Mouse (Mus musculus): ENCODE measurements around the gene Med25. TPM values are rescaled to one million over a fixed set of nuclear protein-coding genes. Genes with fewer than 3 reads are reported as not detected.

Med25 gene
- polyA plus RNA-seq, 1 experiment from 2014 or later = 62.5 TPM

DNA sequence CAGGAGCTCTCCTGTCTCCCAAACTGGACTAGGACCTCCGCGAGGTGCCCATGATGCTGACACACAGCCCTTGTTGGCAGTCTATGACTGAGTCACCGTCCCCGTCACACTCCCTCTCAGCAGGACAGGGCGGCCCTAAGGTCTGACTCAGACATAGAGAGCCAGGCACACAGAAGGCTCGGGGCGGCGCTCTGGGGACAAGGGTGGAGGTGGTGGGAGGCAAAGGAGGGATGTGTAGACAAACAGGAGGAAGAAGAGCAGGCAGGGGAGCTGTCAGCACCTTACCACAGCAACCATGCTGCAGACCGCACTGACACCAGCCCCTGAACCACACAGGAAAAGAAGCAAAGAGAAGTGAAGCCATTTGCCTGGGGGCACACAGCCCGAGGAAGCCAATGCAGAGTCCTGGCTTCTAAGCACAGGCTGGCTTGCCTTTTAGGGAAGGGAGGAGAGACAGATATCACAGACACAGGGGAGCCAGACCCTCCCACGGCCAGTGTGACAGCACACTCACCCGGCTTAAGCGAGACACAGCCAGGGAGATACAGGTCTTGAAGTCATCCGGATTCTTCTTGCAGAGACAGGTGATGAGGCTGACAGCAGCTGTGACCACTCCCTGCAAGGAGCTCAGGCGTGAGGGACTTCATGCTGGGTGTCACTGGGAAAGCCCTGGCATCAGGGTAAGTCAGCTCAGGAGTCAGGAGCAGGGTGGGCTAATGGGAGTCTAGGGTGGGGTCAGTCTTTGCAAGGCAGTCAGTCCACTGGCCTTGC lies 16.4 kb upstream of the Med25 start:
- Histone ChIP-seq H3K36me3 (ENCODE audit: insufficient read depth, low read length) (peaks cover 39% of the 10 kb centered on the region), H3K9me3 (ENCODE audit: low read length) (no peaks in the 10 kb centered on the region), H3K4me1 (ENCODE audit: insufficient read depth, low read depth, low read length) (no peaks in the 10 kb centered on the region), H3K4me2 (replicated peaks; ENCODE audit: low read depth, low read length) (no peak overlapping the region), H3K4me3 (ENCODE audit: low read depth, low read length) (no peak overlapping the region), H3K27me3 (replicated peaks; ENCODE audit: insufficient read depth, low read length) (no peaks in the 10 kb centered on the region), H3K27ac (ENCODE audit: low read length) (no peak overlapping the region), H3K9ac (replicated peaks; ENCODE audit: low read depth) (no peak overlapping the region)
- TF ChIP-seq CTCF (IDR thresholded peaks at IDR 0.05) = no peak
- no peak for TF ChIP-seq EP300 (IDR thresholded peaks at IDR 0.05)
- DNase-seq (ENCODE audit: low spot score) (no peak), ATAC-seq (no peak)
- 87% methylated on average over 15 of the region's 15 CpGs for WGBS

DNA sequence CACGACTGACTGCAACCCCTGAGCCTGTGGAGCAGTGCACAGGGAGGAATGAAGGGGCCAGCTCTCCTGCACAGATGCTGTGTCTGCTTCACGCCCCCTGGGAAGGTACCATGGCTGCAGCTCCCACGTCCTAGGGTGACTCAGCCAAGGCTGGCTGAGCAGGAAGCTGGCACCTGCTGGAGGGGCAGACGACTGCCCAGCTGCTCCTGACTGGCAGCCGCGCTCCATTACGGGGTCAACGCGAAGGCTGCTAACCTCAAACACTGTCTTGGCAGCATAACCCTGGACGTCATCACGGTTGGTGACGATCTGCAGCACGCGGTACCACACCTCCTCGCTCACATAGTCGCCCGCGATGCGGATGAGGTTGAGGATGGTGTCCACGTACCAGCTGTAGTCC lies 12.9 kb upstream of the Med25 start:
- no peak overlapping the region for H3K27ac ChIP-seq (ENCODE audit: low read length)
- peaks cover 33% of the 10 kb centered on the region for H3K36me3 ChIP-seq (ENCODE audit: insufficient read depth, low read length)
- ATAC-seq = no peak
- WGBS = 87% methylated on average over 20 of the region's 20 CpGs
- H3K9me3 ChIP-seq (ENCODE audit: low read length) = no peaks in the 10 kb centered on the region
- H3K4me2 ChIP-seq (replicated peaks; ENCODE audit: low read depth, low read length) = no peak overlapping the region
- H3K4me3 ChIP-seq (ENCODE audit: low read depth, low read length) = no peak overlapping the region
- H3K27me3 ChIP-seq (replicated peaks; ENCODE audit: insufficient read depth, low read length) = no peaks in the 10 kb centered on the region
- H3K4me1 ChIP-seq (ENCODE audit: insufficient read depth, low read depth, low read length) = no peaks in the 10 kb centered on the region; the same call in 1 of the 2 replicates
- TF ChIP-seq CTCF (IDR thresholded peaks at IDR 0.05) = no peak
- no peak for TF ChIP-seq EP300 (IDR thresholded peaks at IDR 0.05)
- H3K9ac ChIP-seq (replicated peaks; ENCODE audit: low read depth) = no peak overlapping the region
- DNase-seq (ENCODE audit: low spot score) = no peak

DNA sequence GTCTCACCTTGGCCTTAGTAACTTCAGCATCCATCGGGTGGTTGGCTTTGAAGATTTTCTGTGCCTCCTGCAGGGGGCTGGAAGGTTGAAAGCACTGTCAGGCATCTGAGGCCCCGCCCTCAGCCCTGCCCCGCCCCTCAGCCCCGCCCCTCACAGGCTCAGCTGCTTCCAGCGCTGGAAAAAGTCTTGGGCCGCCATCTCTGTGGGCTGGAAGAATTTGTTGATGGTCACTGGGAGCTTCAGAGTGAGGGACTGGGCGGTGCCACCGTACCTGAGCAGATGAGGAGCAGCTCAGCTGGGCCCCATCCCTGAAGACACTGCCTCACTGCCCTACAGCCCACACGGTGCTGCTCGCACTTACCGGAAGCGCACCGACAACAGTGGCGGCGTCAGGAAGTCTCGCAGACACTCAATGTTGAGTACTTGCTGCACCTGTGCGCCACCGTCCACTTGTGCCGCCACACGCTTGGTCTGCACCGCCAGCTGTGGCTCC lies 8.8 kb upstream of the Med25 start:
- Histone ChIP-seq H3K27me3 (replicated peaks; ENCODE audit: insufficient read depth, low read length) (no peaks in the 10 kb centered on the region), H3K27ac (ENCODE audit: low read length) (peak overlapping the region; percentile 83), H3K4me2 (replicated peaks; ENCODE audit: low read depth, low read length) (peak overlapping the region; percentile 57), H3K9me3 (ENCODE audit: low read length) (no peaks in the 10 kb centered on the region), H3K4me1 (ENCODE audit: insufficient read depth, low read depth, low read length) (peaks cover 8% of the 10 kb centered on the region; the same call in 1 of the 2 replicates), H3K9ac (replicated peaks; ENCODE audit: low read depth) (no peak overlapping the region), H3K36me3 (ENCODE audit: insufficient read depth, low read length) (peaks cover 11% of the 10 kb centered on the region; the same call in 1 of the 2 replicates), H3K4me3 (ENCODE audit: low read depth, low read length) (peak overlapping the region; percentile 29)
- DNase-seq (ENCODE audit: low spot score) (peak; percentile 80), ATAC-seq (peak; percentile 78)
- WGBS = 10% methylated on average over 21 of the region's 21 CpGs
- no peak for TF ChIP-seq EP300 (IDR thresholded peaks at IDR 0.05)
- peak; percentile 62 for TF ChIP-seq CTCF (IDR thresholded peaks at IDR 0.05)

DNA sequence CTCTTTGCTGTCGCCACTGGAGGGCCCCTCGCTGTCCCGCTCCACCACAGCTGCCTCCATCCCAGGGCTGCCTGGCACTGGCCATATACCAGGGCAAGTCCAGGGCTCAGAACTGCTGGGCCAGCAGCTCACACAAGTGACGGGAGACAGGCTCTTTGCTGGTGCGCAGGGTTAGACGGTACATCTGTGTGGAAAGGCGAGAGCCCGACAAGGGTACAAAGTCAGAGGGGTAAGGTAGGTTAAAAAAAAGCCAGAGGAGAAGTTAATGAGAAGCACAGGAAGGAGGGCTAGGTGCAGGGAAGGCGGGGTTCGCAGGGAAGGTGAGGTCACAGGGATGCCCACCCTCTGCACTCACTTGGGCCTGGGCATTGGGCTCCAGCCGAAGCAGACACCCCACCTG lies 8.1 kb upstream of the Med25 start:
- WGBS = 84% methylated on average over 11 of the region's 11 CpGs
- no peak for TF ChIP-seq EP300 (IDR thresholded peaks at IDR 0.05)
- TF ChIP-seq CTCF (IDR thresholded peaks at IDR 0.05) = no peak
- Histone ChIP-seq H3K27ac (ENCODE audit: low read length) (no peak overlapping the region), H3K9ac (replicated peaks; ENCODE audit: low read depth) (no peak overlapping the region), H3K9me3 (ENCODE audit: low read length) (no peaks in the 10 kb centered on the region), H3K27me3 (replicated peaks; ENCODE audit: insufficient read depth, low read length) (no peaks in the 10 kb centered on the region), H3K36me3 (ENCODE audit: insufficient read depth, low read length) (peaks cover 11% of the 10 kb centered on the region; the same call in 1 of the 2 replicates), H3K4me3 (ENCODE audit: low read depth, low read length) (no peak overlapping the region), H3K4me1 (ENCODE audit: insufficient read depth, low read depth, low read length) (peaks cover 8% of the 10 kb centered on the region; the same call in 1 of the 2 replicates), H3K4me2 (replicated peaks; ENCODE audit: low read depth, low read length) (no peak overlapping the region)
- DNase-seq (ENCODE audit: low spot score) (no peak), ATAC-seq (no peak)

DNA sequence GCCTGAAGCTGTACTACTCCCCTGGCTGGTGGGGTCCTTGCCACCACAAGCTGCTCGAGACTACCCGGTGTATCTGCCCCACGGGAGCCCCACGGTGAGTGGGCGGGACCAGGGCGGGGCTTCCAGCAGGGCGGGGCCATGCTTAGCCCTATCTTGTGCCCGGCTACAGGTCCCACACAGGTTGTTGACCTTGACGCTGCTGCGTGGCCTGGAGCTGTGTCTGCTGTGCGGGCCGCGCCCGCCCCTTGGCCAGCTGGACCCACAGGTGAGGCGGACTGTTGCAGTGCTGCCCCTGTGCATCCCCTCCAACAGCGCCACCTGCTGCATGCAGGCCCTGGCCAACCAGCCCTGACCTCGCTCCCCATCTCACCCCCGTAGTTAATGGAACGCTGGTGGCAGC lies 6.1 kb upstream of the Med25 start:
- peaks cover 12% of the 10 kb centered on the region; the same call in 1 of the 2 replicates for H3K4me1 ChIP-seq (ENCODE audit: insufficient read depth, low read depth, low read length)
- H3K36me3 ChIP-seq (ENCODE audit: insufficient read depth, low read length) = no peaks in the 10 kb centered on the region
- WGBS = 31% methylated on average over 19 of the region's 19 CpGs
- ATAC-seq (0 out of 2 replicates have a peak, but pooled peaks have one; percentile 5), DNase-seq (ENCODE audit: low spot score) (no peak)
- TF ChIP-seq CTCF (IDR thresholded peaks at IDR 0.05) (peak; percentile 61), EP300 (IDR thresholded peaks at IDR 0.05) (no peak)
- H3K27ac ChIP-seq (ENCODE audit: low read length) = no peak overlapping the region
- H3K4me3 ChIP-seq (ENCODE audit: low read depth, low read length) = no peak overlapping the region
- H3K27me3 ChIP-seq (replicated peaks; ENCODE audit: insufficient read depth, low read length) = no peaks in the 10 kb centered on the region
- no peaks in the 10 kb centered on the region for H3K9me3 ChIP-seq (ENCODE audit: low read length)
- H3K9ac ChIP-seq (replicated peaks; ENCODE audit: low read depth) = no peak overlapping the region
- no peak overlapping the region for H3K4me2 ChIP-seq (replicated peaks; ENCODE audit: low read depth, low read length)

DNA sequence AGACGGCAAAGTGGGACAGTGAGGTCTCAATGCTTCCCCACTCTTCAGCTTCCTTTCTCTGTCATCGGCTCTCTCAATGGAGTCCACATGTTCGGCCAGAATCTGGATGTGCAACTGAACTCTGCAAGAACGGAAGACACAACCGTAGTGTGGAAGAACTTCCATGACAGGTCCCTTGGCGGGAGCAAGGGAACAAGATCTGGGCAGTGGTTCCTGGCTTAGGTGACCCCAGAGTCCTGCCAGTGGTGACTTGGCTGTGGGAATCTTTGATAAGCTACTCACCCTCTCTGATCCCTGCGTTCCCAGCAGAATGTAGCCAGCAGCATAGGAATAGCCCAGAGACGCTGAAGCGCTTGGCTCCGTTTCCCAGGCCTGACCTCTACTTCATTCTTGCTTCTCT lies 4.0 kb upstream of the Med25 start:
- Histone ChIP-seq H3K9ac (replicated peaks; ENCODE audit: low read depth) (peak overlapping the region; percentile 45; the same call in 1 of the 2 replicates), H3K9me3 (ENCODE audit: low read length) (no peaks in the 10 kb centered on the region), H3K4me3 (ENCODE audit: low read depth, low read length) (peak overlapping the region; percentile 53), H3K4me1 (ENCODE audit: insufficient read depth, low read depth, low read length) (peaks cover 12% of the 10 kb centered on the region; the same call in 1 of the 2 replicates), H3K27me3 (replicated peaks; ENCODE audit: insufficient read depth, low read length) (no peaks in the 10 kb centered on the region), H3K36me3 (ENCODE audit: insufficient read depth, low read length) (no peaks in the 10 kb centered on the region), H3K27ac (ENCODE audit: low read length) (peak overlapping the region; percentile 73), H3K4me2 (replicated peaks; ENCODE audit: low read depth, low read length) (peak overlapping the region; percentile 70)
- TF ChIP-seq EP300 (IDR thresholded peaks at IDR 0.05) (no peak), CTCF (IDR thresholded peaks at IDR 0.05) (no peak)
- no peak for ATAC-seq
- WGBS = 27% methylated on average over 10 of the region's 10 CpGs
- DNase-seq (ENCODE audit: low spot score) = no peak

Data from lung, postnatal 0 days (tissue).